Mouse (Mus musculus) right cerebral cortex, postnatal 25 days (tissue): ENCODE measurements around the gene Scd4.

Experiments
- DNase-seq: peaks from one replicate; pipeline ENCODE4 v3.0.0; 2022

Scd4 gene

GRCm38 (mm10) chr19:44385887-44386498 is 53.1 kb downstream of the Scd4 start:
- no peak for DNase-seq

- no peak for DNase-seq
These were observed 54.3 kb downstream of the Scd4 start for GRCm38 (mm10) chr19:44387089-44387671.

DNA sequence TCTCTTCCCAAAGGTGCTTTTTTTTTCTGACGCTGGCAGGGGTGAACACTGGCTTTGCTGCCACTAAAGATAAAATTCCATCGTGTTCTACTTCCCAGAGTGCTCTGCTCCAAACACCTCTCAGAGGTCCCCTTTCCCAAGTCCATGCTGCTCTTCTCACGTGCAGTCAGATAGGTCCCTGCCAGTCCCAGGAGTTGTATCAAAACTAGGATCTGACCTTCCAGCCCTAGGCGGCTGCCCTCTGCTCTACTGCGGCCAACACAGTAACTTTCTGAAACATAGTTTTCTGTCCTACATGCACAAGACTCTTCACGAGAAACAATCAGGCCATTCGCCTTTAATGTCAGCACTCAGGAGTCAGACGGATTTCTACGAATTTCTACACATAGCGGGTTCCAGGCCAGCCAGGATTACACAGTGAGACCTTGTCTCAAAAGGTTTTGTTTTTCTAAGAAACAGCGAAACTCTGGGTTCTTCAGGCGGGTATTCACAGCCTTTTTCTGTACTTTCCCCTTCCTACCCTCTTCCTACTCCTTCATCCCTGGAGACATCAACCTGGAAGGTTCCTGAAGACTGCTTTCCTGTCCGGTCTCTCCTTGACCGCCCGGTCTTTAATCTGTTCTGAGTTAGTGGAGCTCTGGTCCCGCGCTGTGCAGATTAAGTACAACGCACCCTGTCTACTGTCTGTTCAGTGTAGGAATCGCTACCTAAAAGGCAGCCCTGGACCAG is 55.0 kb downstream of the Scd4 start:
- no peak for DNase-seq

GRCm38 (mm10) chr19:44388475-44389428 is 55.9 kb downstream of the Scd4 start:
- DNase-seq: peak; percentile 87

GRCm38 (mm10) chr19:44389507-44389906 is 56.6 kb downstream of the Scd4 start:
- no peak for DNase-seq

DNA sequence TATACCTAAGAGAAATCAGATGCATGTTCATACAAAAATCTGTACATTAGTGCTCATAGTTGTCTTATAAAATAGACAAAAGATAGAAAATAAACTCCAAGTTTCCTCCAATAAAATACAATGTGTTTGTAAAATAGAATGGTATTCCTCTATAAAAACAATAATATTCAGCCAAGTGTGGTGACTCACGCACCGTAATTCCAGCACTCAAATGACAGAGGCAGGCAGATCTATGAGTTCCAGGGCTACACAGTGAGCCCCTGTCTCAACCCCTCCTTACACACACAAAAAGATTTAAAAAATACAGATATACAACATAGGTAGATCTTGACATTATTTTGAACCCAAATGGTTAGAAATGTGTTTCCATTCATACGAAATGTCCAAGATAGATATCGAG is 59.0 kb downstream of the Scd4 start:
- DNase-seq: no peak

- no peak for DNase-seq
These were observed 59.6 kb downstream of the Scd4 start for GRCm38 (mm10) chr19:44392339-44393009.

DNA sequence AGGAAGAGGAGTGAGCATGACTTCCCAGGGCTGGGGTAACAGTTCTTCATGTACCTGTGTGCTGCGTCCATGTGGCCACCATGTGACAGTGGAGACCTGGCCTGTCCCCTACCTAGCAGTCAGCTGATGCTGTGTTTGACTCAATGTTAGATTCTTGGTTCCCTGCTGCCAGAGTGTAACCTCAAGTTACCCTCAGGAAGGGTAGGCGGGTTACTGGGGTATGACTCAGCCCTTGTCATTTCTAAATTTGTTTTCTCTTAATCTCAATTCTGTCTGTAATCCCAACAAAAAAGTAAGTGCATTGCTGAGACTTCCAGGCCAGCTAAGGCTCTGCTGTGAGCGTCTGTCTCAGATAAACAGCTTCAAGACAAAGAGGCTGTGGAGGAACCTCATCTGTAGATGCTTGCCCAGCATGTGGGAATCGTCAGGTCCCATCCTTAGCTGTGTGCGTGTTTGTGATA is 61.1 kb downstream of the Scd4 start:
- DNase-seq: no peak

GRCm38 (mm10) chr19:44394972-44395371 is 62.1 kb downstream of the Scd4 start:
- DNase-seq: no peak
